Mouse (Mus musculus) ES-E14 (cell line): Measurements from ENCODE around the gene Fndc4.

Experiments
- CHD2 ChIP-seq: IDR thresholded peaks from 2 replicates; pipeline ENCODE4 v1.6.1; 2014; ENCODE audit warnings: mild to moderate bottlenecking, low read depth, low read length, inconsistent platforms
- HCFC1 ChIP-seq: IDR thresholded peaks from 2 replicates; pipeline ENCODE4 v1.6.1; 2012; ENCODE audit warnings: low read length, inconsistent platforms, borderline replicate concordance; ENCODE audit not compliant: insufficient read depth
- MAFK ChIP-seq: IDR thresholded peaks from 2 replicates; pipeline ENCODE4 v1.6.1; 2014; ENCODE audit warnings: mild to moderate bottlenecking, low read depth, low read length, inconsistent platforms; ENCODE audit not compliant: insufficient read depth
- ZC3H11A ChIP-seq: IDR thresholded peaks from 2 replicates; pipeline ENCODE4 v1.6.1; 2012; ENCODE audit warnings: low read depth, mild to moderate bottlenecking, inconsistent platforms, low read length, borderline replicate concordance

- TF ChIP-seq CHD2: no peak
- no peak for TF ChIP-seq ZC3H11A
- TF ChIP-seq MAFK: no peak
- TF ChIP-seq HCFC1: no peak
Measured at GRCm38 (mm10) chr5:31273018-31273417, 22.9 kb downstream of the Fndc4 start.
